Mouse (Mus musculus): Measurements from ENCODE around the gene 9230110F15Rik. TPM values are rescaled to one million over a fixed set of nuclear protein-coding genes. Genes with fewer than 3 reads are reported as not detected.
"Not testable (repeated sequence)": the region's sequence is repeated elsewhere in the genome, so short reads cannot be mapped to it uniquely, and the experiment has no call there.

The 9230110F15Rik gene
- polyA plus RNA-seq (2012; rRNA removed): not detected in 2 replicates

DNA sequence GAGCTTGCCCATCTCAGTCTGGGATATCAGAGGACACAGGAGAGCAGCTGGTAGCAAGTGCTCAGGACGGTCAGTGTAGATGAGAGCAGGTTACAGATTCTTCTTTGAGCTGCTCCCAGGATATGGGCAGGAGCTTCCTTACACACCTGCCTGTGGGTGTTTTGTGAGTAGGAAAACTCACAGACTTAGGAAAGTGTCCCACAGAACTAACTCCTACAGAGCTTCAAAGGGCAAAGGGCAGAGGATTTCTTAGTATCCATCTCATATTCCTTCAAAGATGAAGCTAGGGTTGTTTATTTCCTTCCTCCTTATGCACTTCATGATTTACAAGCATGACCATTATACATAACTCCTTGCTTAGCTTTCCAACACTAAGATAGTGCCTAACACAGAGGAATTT is at the start of gene 9230110F15Rik:
Gene 9230110F15Rik, minus strand, starts transcription at position 101 of the 400 bp plus-strand sequence.
- no peak for DNase-seq (ENCODE audit: low read depth)
- TF ChIP-seq POLR2A (IDR thresholded peaks at IDR 0.05; ENCODE audit: borderline replicate concordance, extremely low read depth, insufficient read depth, insufficient read length, poor library complexity, severe bottlenecking): no peak
- TF ChIP-seq CTCF (IDR thresholded peaks at IDR 0.05; ENCODE audit: borderline replicate concordance, extremely low read depth, insufficient read depth, insufficient read length): no peak

DNA sequence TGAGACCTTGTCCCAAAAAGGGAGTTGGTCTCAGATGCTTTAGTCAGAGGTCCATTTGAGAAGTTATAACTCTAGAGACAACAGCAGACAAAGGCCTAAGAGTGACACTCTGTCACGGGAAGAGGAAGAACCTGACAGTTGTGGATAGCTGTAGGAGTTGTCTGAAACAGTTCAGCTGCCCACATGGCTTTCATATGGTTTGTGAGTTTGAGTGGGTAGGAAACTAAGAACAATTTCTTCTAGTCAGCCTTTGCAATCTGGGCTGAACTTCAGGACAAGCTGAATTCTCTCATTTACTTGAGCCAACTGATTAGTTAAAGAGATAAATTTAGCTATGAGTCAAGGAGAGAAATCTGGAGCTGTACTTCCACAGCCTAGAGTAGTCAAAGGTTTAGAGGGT is 49.2 kb upstream of the 9230110F15Rik start:
- DNase-seq (ENCODE audit: low read depth): not testable (repeated sequence)

DNA sequence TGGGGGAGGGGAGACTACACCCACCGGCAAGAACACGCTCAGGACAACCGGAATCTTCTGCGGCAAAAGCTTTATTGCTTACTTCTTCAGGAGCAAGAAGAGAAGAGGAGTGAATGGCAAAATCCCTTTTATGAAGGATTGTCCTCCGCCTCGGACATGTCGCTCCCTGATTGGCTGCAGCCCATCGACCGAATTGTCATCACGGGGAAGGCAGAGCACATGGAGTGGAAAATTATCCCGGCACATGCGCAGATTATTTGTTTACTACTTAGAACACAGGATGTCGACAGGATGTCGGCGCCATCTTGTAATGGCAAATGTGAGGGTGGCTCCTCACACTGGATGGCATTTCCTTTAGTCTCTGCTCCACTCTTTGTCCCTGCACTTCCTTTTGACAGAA is 26.1 kb downstream of the 9230110F15Rik start:
- not testable (repeated sequence) for DNase-seq (ENCODE audit: low read depth)

DNA sequence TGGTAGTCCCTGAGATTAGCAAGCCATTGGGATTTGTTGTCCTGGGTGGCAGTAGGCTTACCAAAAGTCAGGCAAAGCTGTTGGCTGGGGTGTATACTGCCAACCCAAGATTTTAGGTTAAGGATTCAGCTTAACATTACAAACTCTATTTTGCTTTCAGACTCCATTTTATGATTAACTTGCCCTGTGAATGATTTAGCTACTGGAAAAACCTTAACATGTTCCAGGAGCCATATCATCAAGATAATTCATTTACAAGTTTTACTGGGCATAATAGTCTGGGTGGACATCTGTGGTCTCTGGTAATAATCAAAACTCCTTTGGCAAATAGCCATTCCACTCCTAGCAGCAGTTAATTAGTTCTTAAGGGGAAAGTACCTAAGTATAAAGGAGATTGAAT is 45.8 kb downstream of the 9230110F15Rik start:
- TF ChIP-seq CTCF (IDR thresholded peaks at IDR 0.05; ENCODE audit: borderline replicate concordance, extremely low read depth, insufficient read depth, insufficient read length): no peak
- no peak for TF ChIP-seq POLR2A (IDR thresholded peaks at IDR 0.05; ENCODE audit: borderline replicate concordance, extremely low read depth, insufficient read depth, insufficient read length, poor library complexity, severe bottlenecking)
- no peak for DNase-seq (ENCODE audit: low read depth)

DNA sequence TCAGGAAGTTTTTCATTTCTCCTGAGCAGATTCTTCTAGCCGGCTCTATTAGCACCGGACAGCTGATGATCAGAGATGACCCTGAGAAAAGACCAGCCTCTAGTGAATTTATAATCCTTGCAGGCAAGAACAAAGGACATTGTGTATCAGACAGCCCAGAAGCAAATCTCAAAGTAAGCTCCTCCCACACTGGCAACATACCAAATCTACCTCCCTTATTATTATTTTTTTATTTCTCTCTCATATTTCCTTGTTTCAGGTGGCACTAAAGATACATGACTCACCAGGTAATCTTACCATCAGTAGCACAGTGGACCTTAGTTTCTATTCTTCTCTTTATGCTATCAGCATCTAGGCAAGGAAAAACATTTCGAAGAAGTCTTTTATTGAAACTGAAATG is 53.9 kb downstream of the 9230110F15Rik start, which contains the start of the genes Gm27235 and D730048I06Rik:
Gene Gm27235, minus strand, starts transcription at position 101 of the 400 bp plus-strand sequence.
Gene D730048I06Rik, minus strand, starts transcription at position 112 of the 400 bp plus-strand sequence.
- no peak for TF ChIP-seq CTCF (IDR thresholded peaks at IDR 0.05; ENCODE audit: borderline replicate concordance, extremely low read depth, insufficient read depth, insufficient read length)

More for the DNA sequence above, 53.9 kb downstream of the 9230110F15Rik start, which contains the start of the genes Gm27235 and D730048I06Rik:
- no peak for DNase-seq (ENCODE audit: low read depth)

Other genes starting within 250 kb of the 9230110F15Rik start
- not detected in 2 replicates for gene Pate4, start 232.2 kb downstream of the 9230110F15Rik start, polyA plus RNA-seq (2012; rRNA removed)
- gene Pate3, start 195.9 kb downstream of the 9230110F15Rik start, polyA plus RNA-seq (2012; rRNA removed): not detected in 2 replicates
- gene Pate1, start 156.8 kb downstream of the 9230110F15Rik start, polyA plus RNA-seq (2012; rRNA removed): not detected in 2 replicates
- not detected in 2 replicates for gene Gm17677, start 103.1 kb downstream of the 9230110F15Rik start, polyA plus RNA-seq (2012; rRNA removed)
- gene Gm17727, start 66.0 kb downstream of the 9230110F15Rik start, polyA plus RNA-seq (2012; rRNA removed): not detected in 2 replicates
- not detected in 2 replicates for gene Gm27235, start 54.0 kb downstream of the 9230110F15Rik start, polyA plus RNA-seq (2012; rRNA removed)
- gene D730048I06Rik, start 54.0 kb downstream of the 9230110F15Rik start, polyA plus RNA-seq (2012; rRNA removed): not detected in 2 replicates
- not detected in 2 replicates for gene 9230113P08Rik, start 64.3 kb upstream of the 9230110F15Rik start, polyA plus RNA-seq (2012; rRNA removed)

All from brain, embryonic 14.5 days (tissue).